Mouse (Mus musculus) liver, embryonic 13.5 days (tissue): ENCODE data around the gene Ppp2r1b. TPM values are rescaled to one million over a fixed set of nuclear protein-coding genes. Genes with fewer than 3 reads are reported as not detected.
A peak's percentile ranks its signal among the peaks of the same experiment; 100 is the strongest.

ENCODE experiments used
- ATAC-seq: fragments of 200-750 bp; cut with Nextera tagmentation; 2 replicates; pipeline ENCODE4 v1.8.0; 2017; ENCODE audit warnings: low read depth, mild to moderate bottlenecking, moderate number of reproducible peaks, moderate library complexity
- DNase-seq: peaks from one replicate; pipeline ENCODE4 v3.0.0; 2022
- H3K27ac ChIP-seq: fragments of 300-500 bp; sonication (generic); 2 replicates; pipeline ENCODE4 v1.5.1; 2015; ENCODE audit warnings: moderate library complexity, mild to moderate bottlenecking, inconsistent platforms
- H3K27me3 ChIP-seq: fragments of 300-500 bp; sonication (generic); 2 replicates; pipeline ENCODE4 v1.6.1; 2015; ENCODE audit warnings: mild to moderate bottlenecking, inconsistent platforms
- H3K36me3 ChIP-seq: fragments of 300-500 bp; sonication (generic); 2 replicates; pipeline ENCODE4 v1.6.1; 2015; ENCODE audit warnings: mild to moderate bottlenecking, inconsistent platforms
- H3K4me1 ChIP-seq: fragments of 300-500 bp; sonication (generic); replicated peaks from 2 replicates; pipeline ENCODE4 v1.6.1; 2015; ENCODE audit warnings: inconsistent platforms
- H3K4me2 ChIP-seq: fragments of 300-500 bp; sonication (generic); 2 replicates; pipeline ENCODE4 v1.6.1; 2015; ENCODE audit warnings: inconsistent platforms, mild to moderate bottlenecking, moderate library complexity
- H3K4me3 ChIP-seq: fragments of 300-500 bp; sonication (generic); replicated peaks from 2 replicates; pipeline ENCODE4 v1.5.1; 2015; ENCODE audit warnings: mild to moderate bottlenecking, inconsistent platforms
- H3K9ac ChIP-seq: fragments of 300-500 bp; sonication (generic); 2 replicates; pipeline ENCODE4 v1.6.1; 2015; ENCODE audit warnings: mild to moderate bottlenecking, inconsistent platforms
- H3K9me3 ChIP-seq: fragments of 300-500 bp; sonication (generic); replicated peaks from 2 replicates; pipeline ENCODE4 v1.6.1; 2016; ENCODE audit warnings: inconsistent platforms
- WGBS: fragments of 180-500 bp; shearing (Covaris S2); methylation state at CpG from one replicate; pipeline ENCODE4 v1.1.7; 2015; ENCODE audit not compliant: insufficient replicate concordance; 5-methylcytosine and 5-hydroxymethylcytosine counted together
- polyA plus RNA-seq: library from polyadenylated mRNA; unstranded; fragments of >200 nt; fragmentation: Nextera tagmentation; extraction: Ambion mirVana; gene quantifications from 2 replicates; pipeline ENCODE4 v1.2.1, GENCODE M21; 2015

The Ppp2r1b gene
- polyA plus RNA-seq, 1 experiment from 2014 or later = 97.1 TPM

DNA sequence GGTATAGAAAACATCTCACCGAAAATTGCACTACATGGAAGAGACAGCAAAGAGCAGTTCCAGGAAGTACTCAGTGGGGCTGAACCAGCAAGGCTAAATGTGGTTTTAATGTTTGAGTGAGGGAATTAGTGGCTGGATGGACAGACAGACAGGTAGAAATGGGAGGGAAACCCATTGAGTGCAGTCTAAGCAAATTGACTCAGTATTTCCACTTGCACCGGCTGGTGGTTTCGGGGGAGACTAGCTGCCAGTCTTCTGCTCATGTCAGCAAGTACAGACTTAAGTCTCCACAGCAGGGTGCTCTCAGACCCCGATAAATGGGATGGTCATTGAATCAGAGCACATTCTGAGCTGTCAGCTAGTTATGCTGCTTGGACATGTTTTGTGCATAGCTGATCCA, 9.0 kb upstream of the Ppp2r1b start:
- H3K9me3 ChIP-seq = no peaks in the 10 kb centered on the region
- DNase-seq (no peak), ATAC-seq (no peak)
- 84% methylated on average over 4 of the region's 4 CpGs for WGBS
- H3K4me2 ChIP-seq = no peak overlapping the region
- no peak overlapping the region for H3K4me3 ChIP-seq
- H3K4me1 ChIP-seq = peaks cover 47% of the 10 kb centered on the region
- no peak overlapping the region for H3K9ac ChIP-seq
- peak overlapping the region; percentile 51 for H3K27ac ChIP-seq
- no peaks in the 10 kb centered on the region for H3K27me3 ChIP-seq
- H3K36me3 ChIP-seq = 0 out of 2 replicates have a peak, but pooled peaks cover 3% of the 10 kb centered on the region

- no peak overlapping the region for H3K4me3 ChIP-seq
- ATAC-seq (0 out of 2 replicates have a peak, but pooled peaks have one; percentile 24), DNase-seq (no peak)
- H3K4me1 ChIP-seq = peaks cover 27% of the 10 kb centered on the region
- H3K27me3 ChIP-seq = no peaks in the 10 kb centered on the region
- peaks cover 19% of the 10 kb centered on the region for H3K36me3 ChIP-seq
- H3K4me2 ChIP-seq = peak overlapping the region; percentile 6; the same call in 1 of the 2 replicates
- peak overlapping the region; percentile 63 for H3K27ac ChIP-seq
- no peak overlapping the region for H3K9ac ChIP-seq
- H3K9me3 ChIP-seq = no peaks in the 10 kb centered on the region
- 32% methylated on average over 13 of the region's 13 CpGs for WGBS
These were observed 3.9 kb upstream of the Ppp2r1b start for GRCm38 (mm10) chr9:50841079-50841789.

DNA sequence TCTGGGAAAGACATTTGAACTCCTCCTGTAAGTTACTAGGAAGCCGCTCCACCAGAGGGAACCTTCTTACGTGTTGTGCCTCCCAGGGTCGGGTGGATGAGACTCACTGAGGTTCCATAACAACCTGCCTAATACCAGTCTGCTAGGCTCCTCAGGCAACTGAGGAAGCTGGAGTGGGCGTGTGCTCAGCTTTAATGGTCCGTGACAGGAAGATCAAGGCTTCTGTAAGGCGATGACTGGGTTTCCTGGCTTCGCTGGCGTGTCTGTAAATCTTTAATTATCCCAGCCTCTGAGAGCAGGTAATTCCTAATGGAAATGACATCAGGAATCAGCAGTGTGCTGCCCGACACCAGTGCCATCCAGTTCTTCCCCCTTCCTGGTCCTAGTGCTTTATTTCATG, 446 bp downstream of the Ppp2r1b start:
- DNase-seq (no peak), ATAC-seq (no peak)
- Histone ChIP-seq H3K4me1 (peaks cover 49% of the 10 kb centered on the region), H3K4me2 (no peak overlapping the region), H3K36me3 (peaks cover 16% of the 10 kb centered on the region), H3K27me3 (no peaks in the 10 kb centered on the region), H3K4me3 (no peak overlapping the region), H3K27ac (no peak overlapping the region), H3K9me3 (no peaks in the 10 kb centered on the region), H3K9ac (no peak overlapping the region)
- 69% methylated on average over 9 of the region's 9 CpGs for WGBS

GRCm38 (mm10) chr9:50847133-50847532, 2.0 kb downstream of the Ppp2r1b start:
- H3K4me1 ChIP-seq = peaks cover 50% of the 10 kb centered on the region
- 88% methylated on average over 6 of the region's 6 CpGs for WGBS
- no peak for ATAC-seq
- peaks cover 16% of the 10 kb centered on the region for H3K36me3 ChIP-seq
- H3K4me2 ChIP-seq = no peak overlapping the region
- no peak for DNase-seq
- no peak overlapping the region for H3K4me3 ChIP-seq
- H3K9ac ChIP-seq = no peak overlapping the region
- no peaks in the 10 kb centered on the region for H3K9me3 ChIP-seq
- no peak overlapping the region; the same call in 1 of the 2 replicates for H3K27ac ChIP-seq
- no peaks in the 10 kb centered on the region for H3K27me3 ChIP-seq

GRCm38 (mm10) chr9:50847606-50848368, 2.7 kb downstream of the Ppp2r1b start:
- no peak for DNase-seq
- Histone ChIP-seq H3K27me3 (no peaks in the 10 kb centered on the region), H3K9me3 (no peaks in the 10 kb centered on the region), H3K36me3 (peaks cover 14% of the 10 kb centered on the region), H3K4me3 (no peak overlapping the region), H3K27ac (peak overlapping the region; percentile 75), H3K4me2 (no peak overlapping the region), H3K4me1 (peaks cover 57% of the 10 kb centered on the region), H3K9ac (peak overlapping the region; percentile 33; the same call in 1 of the 2 replicates)
- 69% methylated on average over 12 of the region's 12 CpGs for WGBS
- ATAC-seq = no peak

GRCm38 (mm10) chr9:50848821-50849220, 3.7 kb downstream of the Ppp2r1b start:
- Histone ChIP-seq H3K9me3 (no peaks in the 10 kb centered on the region), H3K9ac (peak overlapping the region; percentile 33), H3K4me1 (peaks cover 67% of the 10 kb centered on the region), H3K36me3 (peaks cover 6% of the 10 kb centered on the region), H3K27ac (peak overlapping the region; percentile 75), H3K4me2 (no peak overlapping the region), H3K27me3 (no peaks in the 10 kb centered on the region), H3K4me3 (no peak overlapping the region)
- WGBS = 65% methylated on average over 5 of the region's 5 CpGs
- ATAC-seq (peak; percentile 17; the same call in 1 of the 2 replicates), DNase-seq (no peak)

DNA sequence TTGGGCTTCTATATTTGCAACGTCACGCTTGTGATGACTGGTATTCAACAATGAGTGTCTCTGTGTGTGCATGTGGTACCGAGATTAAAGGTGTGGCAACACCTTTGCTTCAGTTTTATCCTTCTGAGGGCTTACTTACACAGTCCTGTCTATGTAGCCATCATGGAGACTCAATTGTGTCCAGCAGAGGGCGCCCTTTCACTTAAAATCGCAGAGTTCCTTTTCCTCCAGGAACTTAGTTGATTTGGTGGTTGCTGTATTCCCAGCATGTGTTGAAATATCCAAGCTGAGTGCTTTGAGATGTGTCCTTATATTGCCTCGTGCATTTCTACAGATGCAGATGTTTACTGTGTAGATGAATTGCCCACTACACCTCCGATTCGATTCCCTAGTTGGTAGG, 4.1 kb downstream of the Ppp2r1b start:
- no peak overlapping the region for H3K4me3 ChIP-seq
- no peak overlapping the region for H3K4me2 ChIP-seq
- H3K27me3 ChIP-seq = no peaks in the 10 kb centered on the region
- H3K27ac ChIP-seq = peak overlapping the region; percentile 75
- peaks cover 2% of the 10 kb centered on the region for H3K36me3 ChIP-seq
- H3K9me3 ChIP-seq = no peaks in the 10 kb centered on the region
- peaks cover 71% of the 10 kb centered on the region for H3K4me1 ChIP-seq
- peak; percentile 68 for DNase-seq
- peak; percentile 67 for ATAC-seq
- 21% methylated on average over 8 of the region's 8 CpGs for WGBS
- H3K9ac ChIP-seq = peak overlapping the region; percentile 33; the same call in 1 of the 2 replicates

DNA sequence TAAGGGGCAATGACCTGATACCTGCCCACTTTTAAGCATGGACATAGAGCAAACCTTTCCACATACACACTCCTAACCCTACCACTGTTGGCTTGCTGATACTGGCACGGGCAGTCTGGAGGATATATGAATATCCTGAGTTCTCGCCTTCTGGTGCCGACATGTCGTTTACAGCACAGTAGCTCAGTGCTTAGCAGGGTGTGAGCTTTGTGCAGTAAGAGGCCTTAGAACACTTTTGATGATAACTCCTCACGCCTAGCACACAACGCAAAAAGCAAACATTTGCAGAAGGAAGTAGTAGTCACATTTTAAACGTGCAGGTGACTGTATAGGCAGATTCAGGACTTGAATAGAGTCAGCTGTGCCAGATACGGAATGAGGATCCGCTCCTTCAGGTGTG, 4.7 kb downstream of the Ppp2r1b start:
- Histone ChIP-seq H3K27ac (peak overlapping the region; percentile 44; the same call in 1 of the 2 replicates), H3K4me2 (no peak overlapping the region), H3K9ac (no peak overlapping the region), H3K36me3 (no peaks in the 10 kb centered on the region), H3K27me3 (no peaks in the 10 kb centered on the region), H3K4me1 (peaks cover 76% of the 10 kb centered on the region), H3K9me3 (no peaks in the 10 kb centered on the region), H3K4me3 (no peak overlapping the region)
- 62% methylated on average over 9 of the region's 9 CpGs for WGBS
- DNase-seq (no peak), ATAC-seq (no peak)

GRCm38 (mm10) chr9:50850271-50850670, 5.2 kb downstream of the Ppp2r1b start:
- 58% methylated on average over 11 of the region's 11 CpGs for WGBS
- DNase-seq (no peak), ATAC-seq (no peak)
- Histone ChIP-seq H3K36me3 (no peaks in the 10 kb centered on the region), H3K27ac (peak overlapping the region; percentile 25; the same call in 1 of the 2 replicates), H3K4me3 (no peak overlapping the region), H3K4me1 (peaks cover 82% of the 10 kb centered on the region), H3K4me2 (no peak overlapping the region), H3K9me3 (no peaks in the 10 kb centered on the region), H3K9ac (0 out of 2 replicates have a peak overlapping the region, but pooled peaks have one; percentile 40), H3K27me3 (no peaks in the 10 kb centered on the region)

DNA sequence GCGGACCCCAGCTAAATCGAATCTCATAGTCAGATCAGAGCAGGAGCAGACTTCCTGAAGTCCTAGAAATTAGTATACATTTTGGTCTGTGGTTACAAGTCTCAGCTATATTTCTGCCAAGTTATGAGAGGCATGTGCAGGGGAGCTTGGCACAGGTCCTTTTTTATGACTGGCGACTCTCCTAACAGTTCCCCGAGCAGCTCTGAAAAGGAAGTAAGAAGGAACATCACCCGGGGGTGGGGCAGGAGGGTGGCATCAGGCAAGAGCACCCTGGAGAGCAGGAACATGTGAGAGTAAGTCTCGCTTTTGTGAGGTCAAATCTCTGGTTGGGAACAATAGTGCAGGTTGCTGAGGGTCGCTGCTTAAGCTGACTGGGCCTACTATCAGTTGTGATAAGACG, 5.6 kb downstream of the Ppp2r1b start:
- Histone ChIP-seq H3K9me3 (no peaks in the 10 kb centered on the region), H3K9ac (0 out of 2 replicates have a peak overlapping the region, but pooled peaks have one; percentile 40), H3K27me3 (no peaks in the 10 kb centered on the region), H3K4me3 (no peak overlapping the region), H3K4me1 (peaks cover 86% of the 10 kb centered on the region), H3K4me2 (no peak overlapping the region), H3K27ac (no peak overlapping the region; the same call in 1 of the 2 replicates), H3K36me3 (no peaks in the 10 kb centered on the region)
- no peak for ATAC-seq
- 36% methylated on average over 8 of the region's 8 CpGs for WGBS
- DNase-seq = no peak

DNA sequence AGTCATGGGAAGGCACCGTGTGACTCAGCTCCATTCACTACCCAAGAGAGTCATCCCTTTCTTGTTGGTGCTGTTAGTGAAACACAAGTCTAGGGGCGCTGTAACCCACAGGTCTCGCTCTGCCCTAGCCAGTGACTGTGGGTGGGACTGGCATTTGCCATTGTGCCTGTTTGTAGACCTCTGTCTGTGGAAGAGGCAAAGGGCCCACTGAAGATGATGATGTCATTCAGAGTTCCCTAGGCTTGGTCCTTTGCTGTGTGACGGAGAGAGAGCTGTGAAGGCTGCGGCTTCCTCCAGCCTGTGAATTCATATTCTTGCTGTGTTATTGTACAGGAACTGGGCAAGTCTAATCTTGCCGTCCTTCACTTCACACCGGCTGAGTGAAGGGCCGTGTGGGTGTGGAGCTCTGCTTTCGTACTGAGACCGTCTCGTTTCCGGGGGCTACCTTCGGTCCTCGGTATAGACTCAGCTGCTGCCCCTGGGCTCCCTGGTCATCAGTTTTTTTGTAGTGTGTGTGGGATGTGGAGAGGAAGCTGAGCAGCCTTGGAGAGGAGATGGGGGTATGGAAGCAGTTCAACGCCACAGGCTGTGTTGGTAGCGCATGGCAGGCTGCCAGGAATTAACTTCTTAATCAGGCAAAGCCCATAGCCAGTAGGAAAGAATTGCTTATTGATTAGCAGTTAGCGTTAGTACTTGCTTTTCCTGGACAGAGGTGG, 7.7 kb downstream of the Ppp2r1b start:
- ATAC-seq (no peak), DNase-seq (no peak)
- Histone ChIP-seq H3K36me3 (no peaks in the 10 kb centered on the region), H3K9ac (peak overlapping the region; percentile 48), H3K4me2 (peak overlapping the region; percentile 24), H3K27me3 (no peaks in the 10 kb centered on the region), H3K9me3 (no peaks in the 10 kb centered on the region), H3K4me3 (no peak overlapping the region), H3K27ac (peak overlapping the region; percentile 97), H3K4me1 (peaks cover 91% of the 10 kb centered on the region)
- 66% methylated on average over 17 of the region's 17 CpGs for WGBS
